13 mouse cellular contexts compared by ENCODE assay signal in the genomic region with DNA sequence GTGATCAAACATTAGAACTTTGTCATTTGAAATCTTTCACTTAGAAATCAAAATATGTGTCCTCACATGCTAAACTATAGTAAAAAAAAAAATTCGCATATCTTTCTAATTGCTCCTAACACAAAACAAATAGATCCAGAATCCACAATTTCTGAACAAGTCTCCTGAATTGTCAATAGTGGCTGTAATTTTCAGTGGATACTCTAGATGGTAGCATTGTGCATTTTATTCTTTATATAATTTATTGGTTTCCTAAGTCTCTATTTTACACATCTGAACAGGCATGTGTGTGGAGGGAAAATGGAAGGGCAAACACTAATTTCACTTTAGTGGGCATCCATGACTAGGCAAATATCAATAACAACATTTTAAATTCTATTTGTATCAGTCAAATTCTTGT.
DNase-seq lines count a peak whose midpoint lies in the region; ATAC-seq and TF ChIP-seq lines count a peak whose summit lies in the region.
"Had no signal": no experiment of that assay in that cellular context is flagged by ENCODE, and none has a peak within 500 bp of the region (broad histone marks: within the 10 kb centered on the region; RNA-seq: fewer than 3 reads in every experiment).

No protein-coding gene starts in this region.

- no peak overlapping the region for H3K4me3 ChIP-seq in forebrain, postnatal 0 days (ENCODE audit: low read depth, low read length)
- no peak overlapping the region for H3K4me3 ChIP-seq in forebrain, embryonic 11.5 days (ENCODE audit: low read depth, low read length)
- no peak overlapping the region for H3K4me3 ChIP-seq in left cerebral cortex, adult 2 months
- H3K4me3 ChIP-seq in CH12.LX (replicated peaks in 1 of 3; ENCODE audit: low read depth in 2 of 3, low read length in 2 of 3, poor library complexity in 1 of 3), result no peak overlapping the region
- H3K4me3 ChIP-seq: erythroblast, embryonic 14.5 days; midbrain, embryonic 13.5 days had no signal

- no peak; the same call in 1 of the 2 replicates for ATAC-seq in forebrain, postnatal 0 days
- ATAC-seq in forebrain, embryonic 11.5 days (replicated peaks; ENCODE audit: low FRiP score), result no peak
- ATAC-seq in common myeloid progenitor, adult 5-6 weeks (replicated peaks; ENCODE audit: low read depth, poor library complexity, severe bottlenecking), result 0 out of 2 replicates have a peak, but pooled peaks have one; percentile 45
- no peak for ATAC-seq in megakaryocyte-erythroid progenitor cell, adult 5-6 weeks (replicated peaks; ENCODE audit: low FRiP score, low TSS enrichment, poor library complexity, severe bottlenecking)
- ATAC-seq: midbrain, embryonic 13.5 days had no signal

- peak; percentile 3 for DNase-seq in forebrain, postnatal 0 days
- no peak for DNase-seq in forebrain, embryonic 11.5 days (ENCODE audit: low spot score)
- no peak for DNase-seq in left cerebral cortex, adult 2 months (ENCODE audit: extremely low spot score in 1 of 2, low spot score in 2 of 2)
- DNase-seq in left cerebral cortex, adult 18-20 months (ENCODE audit: low spot score in 2 of 2), result no peak
- DNase-seq in CH12.LX (ENCODE audit: extremely low read depth), result no peak
- no peak for DNase-seq in layer of hippocampus, postnatal 36 days
- DNase-seq: gastrocnemius, postnatal 14 days; kidney, adult 11 months had no signal

- in situ Hi-C loops in CH12.LX (cut with MboI; ENCODE audit: low pct_ligation_motif_present, low pct_unique_long_range_greater_than_20kb, low sequenced_read_pairs), result no loop called here

- no peak for TF ChIP-seq POLR2A in CH12.LX (IDR thresholded peaks at IDR 0.05; ENCODE audit: low read depth, low read length)

- H3K36me3 ChIP-seq in forebrain, postnatal 0 days (ENCODE audit: insufficient read depth), result no peaks in the 10 kb centered on the region
- no peaks in the 10 kb centered on the region for H3K36me3 ChIP-seq in forebrain, embryonic 11.5 days (ENCODE audit: control insufficient read depth, insufficient read depth, low read length)
- no peaks in the 10 kb centered on the region for H3K36me3 ChIP-seq in CH12.LX (replicated peaks in 1 of 2; ENCODE audit: control insufficient read depth in 1 of 2, insufficient read depth in 1 of 2, low read length in 1 of 2)
- H3K36me3 ChIP-seq: midbrain, embryonic 13.5 days had no signal

- no peaks in the 10 kb centered on the region for H3K4me1 ChIP-seq in forebrain, postnatal 0 days (ENCODE audit: insufficient read depth)
- H3K4me1 ChIP-seq in forebrain, embryonic 11.5 days (replicated peaks; ENCODE audit: control insufficient read depth, insufficient read depth, low read length), result no peaks in the 10 kb centered on the region
- H3K4me1 ChIP-seq in CH12.LX (ENCODE audit: control insufficient read depth in 1 of 2, insufficient read depth in 2 of 2), result no peaks in the 10 kb centered on the region
- H3K4me1 ChIP-seq: midbrain, embryonic 13.5 days had no signal

- no peak for TF ChIP-seq EP300 in CH12.LX (IDR thresholded peaks at IDR 0.05; ENCODE audit: low read length)

- no peaks in the 10 kb centered on the region for H3K27me3 ChIP-seq in forebrain, postnatal 0 days (ENCODE audit: insufficient read depth, low read length)
- H3K27me3 ChIP-seq in forebrain, embryonic 11.5 days (ENCODE audit: control insufficient read depth, insufficient read depth, low read length), result no peaks in the 10 kb centered on the region
- no peaks in the 10 kb centered on the region for H3K27me3 ChIP-seq in CH12.LX (replicated peaks)
- H3K27me3 ChIP-seq: midbrain, embryonic 13.5 days had no signal

- no peaks in the 10 kb centered on the region for H3K9me3 ChIP-seq in forebrain, postnatal 0 days (ENCODE audit: low read length)
- H3K9me3 ChIP-seq in forebrain, embryonic 11.5 days (ENCODE audit: control insufficient read depth, low read length), result no peaks in the 10 kb centered on the region
- no peaks in the 10 kb centered on the region for H3K9me3 ChIP-seq in CH12.LX (replicated peaks; ENCODE audit: low read length)
- H3K9me3 ChIP-seq: midbrain, embryonic 13.5 days had no signal

- no peak overlapping the region for H3K27ac ChIP-seq in forebrain, postnatal 0 days (ENCODE audit: low read depth, low read length)
- no peak overlapping the region for H3K27ac ChIP-seq in forebrain, embryonic 11.5 days (ENCODE audit: low read depth, low read length)
- no peak overlapping the region for H3K27ac ChIP-seq in left cerebral cortex, adult 2 months
- H3K27ac ChIP-seq in CH12.LX (ENCODE audit: insufficient read depth, low read depth), result no peak overlapping the region
- H3K27ac ChIP-seq: liver, embryonic 14.5 days; midbrain, embryonic 13.5 days had no signal

- 26% methylated on average over 1 of the region's 1 CpGs for WGBS in forebrain, postnatal 0 days
- WGBS in forebrain, embryonic 11.5 days, result 21% methylated on average over 1 of the region's 1 CpGs

- TF ChIP-seq RAD21 in CH12.LX (IDR thresholded peaks at IDR 0.05; ENCODE audit: low read depth, low read length), result peak; percentile 25

- no peak overlapping the region for H3K4me2 ChIP-seq in forebrain, postnatal 0 days (ENCODE audit: low read depth)
- no peak overlapping the region for H3K4me2 ChIP-seq in forebrain, embryonic 11.5 days (ENCODE audit: low read depth, low read length, severe bottlenecking)
- no peak overlapping the region for H3K4me2 ChIP-seq in CH12.LX (ENCODE audit: insufficient read depth, low read depth, poor library complexity, severe bottlenecking)
- H3K4me2 ChIP-seq: midbrain, embryonic 13.5 days had no signal

- H3K79me2 ChIP-seq in CH12.LX (replicated peaks; ENCODE audit: control insufficient read depth, extremely low read depth, insufficient read depth, poor library complexity, severe bottlenecking), result no peaks in the 10 kb centered on the region

- peak; percentile 41 for TF ChIP-seq CTCF in forebrain, postnatal 0 days (IDR thresholded peaks at IDR 0.05; ENCODE audit: low read depth)
- TF ChIP-seq CTCF in left cerebral cortex, adult 2 months (IDR thresholded peaks at IDR 0.05), result peak; percentile 68
- TF ChIP-seq CTCF in CH12.LX (conservative IDR thresholded peaks at IDR 0.05 in 1 of 2, IDR thresholded peaks at IDR 0.05 in 1 of 2; ENCODE audit: low read depth in 2 of 2, low read length in 2 of 2), result peak in 1 of 2 experiments; percentile 34; a peak in 2 of 4 replicates

- dilution Hi-C loops in CH12.LX (cut with MboI; ENCODE audit: extremely low pct_ligation_motif_present, extremely low pct_unique_long_range_greater_than_20kb, low sequenced_read_pairs), result no loop called here

- no peak overlapping the region for H3K9ac ChIP-seq in forebrain, postnatal 0 days
- no peak overlapping the region for H3K9ac ChIP-seq in forebrain, embryonic 11.5 days (ENCODE audit: low read length)
- no peak overlapping the region for H3K9ac ChIP-seq in CH12.LX (ENCODE audit: insufficient read depth, low read depth)
- H3K9ac ChIP-seq: liver, embryonic 14.5 days; midbrain, embryonic 13.5 days had no signal

- intact Hi-C loops in left cerebral cortex, adult 2 months (cut with DNase I), result loop anchor here (2.0 to 5.0 kb wide), 2 partner anchors 110 to 232 kb away; a partner anchor contains a TSS

TF ChIP-seq in CH12.LX, 34 proteins besides CTCF, POLR2A, EP300 and RAD21:
- TF ChIP-seq UBTF (IDR thresholded peaks at IDR 0.05; ENCODE audit: low read depth, low read length), result no peak
- TF ChIP-seq GABPA (IDR thresholded peaks at IDR 0.05; ENCODE audit: insufficient replicate concordance, low read depth, low read length), result no peak
- TF ChIP-seq ZC3H11A (IDR thresholded peaks at IDR 0.05; ENCODE audit: low read depth, low read length), result no peak
- TF ChIP-seq USF2 (conservative IDR thresholded peaks at IDR 0.05; ENCODE audit: low read depth, low read length), result no peak
- no peak for TF ChIP-seq PAX5 (IDR thresholded peaks at IDR 0.05; ENCODE audit: low read length)
- no peak for TF ChIP-seq CHD1 (IDR thresholded peaks at IDR 0.05; ENCODE audit: low read depth, low read length)
- TF ChIP-seq ZKSCAN1 (IDR thresholded peaks at IDR 0.05; ENCODE audit: borderline replicate concordance, low read depth, low read length), result no peak
- no peak for TF ChIP-seq ZMIZ1 (IDR thresholded peaks at IDR 0.05; ENCODE audit: low read depth, low read length)
- no peak for TF ChIP-seq HCFC1 (IDR thresholded peaks at IDR 0.05; ENCODE audit: low read depth, low read length)
- no peak for TF ChIP-seq SIN3A (IDR thresholded peaks at IDR 0.05; ENCODE audit: low read length)
